Mouse (Mus musculus) hindbrain, embryonic 10.5 days (tissue): ENCODE measurements around the gene Suds3. TPM values are rescaled to one million over a fixed set of nuclear protein-coding genes. Genes with fewer than 3 reads are reported as not detected.

Experiments
- DNase-seq: peaks from one replicate; pipeline ENCODE4 v3.0.0-alpha.2; 2017; ENCODE audit warnings: low spot score
- H3K27ac ChIP-seq: fragments of 300-500 bp; sonication (generic); 2 replicates; pipeline ENCODE4 v1.5.1; 2016; ENCODE audit warnings: mild to moderate bottlenecking, moderate library complexity
- H3K27me3 ChIP-seq: fragments of 300-500 bp; sonication (generic); 2 replicates; pipeline ENCODE4 v1.6.1; 2016; ENCODE audit warnings: mild to moderate bottlenecking; ENCODE audit not compliant: poor library complexity, insufficient read depth, severe bottlenecking
- H3K36me3 ChIP-seq: fragments of 300-500 bp; sonication (generic); 2 replicates; pipeline ENCODE4 v1.6.1; 2016; ENCODE audit warnings: mild to moderate bottlenecking, moderate library complexity
- H3K4me1 ChIP-seq: fragments of 300-500 bp; sonication (generic); replicated peaks from 2 replicates; pipeline ENCODE4 v1.6.1; 2016; ENCODE audit warnings: mild to moderate bottlenecking
- H3K4me3 ChIP-seq: fragments of 300-500 bp; sonication (generic); 2 replicates; pipeline ENCODE4 v1.5.1; 2016; ENCODE audit warnings: mild to moderate bottlenecking, moderate library complexity
- H3K9me3 ChIP-seq: fragments of 300-500 bp; sonication (generic); 2 replicates; pipeline ENCODE4 v1.6.1; 2016; ENCODE audit warnings: mild to moderate bottlenecking, moderate library complexity
- WGBS: fragments of 180-500 bp; shearing (Covaris S2); methylation state at CpG from one replicate; pipeline ENCODE4 v1.1.7; 2016; 5-methylcytosine and 5-hydroxymethylcytosine counted together
- polyA plus RNA-seq: library from polyadenylated mRNA; unstranded; fragments of >200 nt; fragmentation: Nextera tagmentation; extraction: Ambion mirVana; gene quantifications from 2 replicates; pipeline ENCODE4 v1.2.1, GENCODE M21; 2016

Suds3 gene
- polyA plus RNA-seq = 79.1 and 90.4 TPM in 2 replicates

DNA sequence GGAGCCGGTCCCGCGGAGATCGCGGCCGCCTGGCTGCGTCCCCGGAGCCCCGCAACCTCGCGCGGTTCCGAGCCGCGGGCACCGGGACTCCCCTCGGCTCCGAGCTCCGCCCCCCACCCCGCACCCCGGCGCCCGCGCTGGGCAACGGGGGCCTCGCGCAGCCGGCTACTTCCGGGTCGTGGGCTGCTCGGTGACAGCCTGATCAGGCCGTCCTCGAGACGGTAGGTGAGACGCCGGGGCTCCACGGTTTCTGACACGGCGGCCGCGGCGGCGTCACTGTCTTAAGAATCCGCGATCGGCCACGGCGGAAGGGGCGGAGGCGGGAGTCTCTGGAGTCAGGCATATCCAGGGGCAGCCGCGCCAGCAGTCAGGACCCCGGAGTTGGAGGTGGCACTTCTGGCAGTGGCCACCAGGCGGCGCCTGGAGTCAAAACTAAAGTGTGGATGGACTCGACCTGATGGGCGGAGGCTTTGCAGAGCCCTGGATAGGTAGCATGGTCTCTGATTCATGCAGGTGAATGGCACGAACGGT, at the start of gene Suds3:
Gene Suds3, minus strand, starts transcription at position 278 of the 531 bp plus-strand sequence.
- peak; percentile 92 for DNase-seq
- H3K27ac ChIP-seq = peak within 1 kb of the TSS; percentile 96
- under 1% methylated on average over 59 of the region's 59 CpGs for WGBS
- H3K9me3 ChIP-seq = no peaks in the 10 kb centered on the region
- peak within 1 kb of the TSS; percentile 83 for H3K4me3 ChIP-seq
- peaks cover 31% of the 10 kb centered on the region for H3K4me1 ChIP-seq
- H3K27me3 ChIP-seq = peaks cover 6% of the 10 kb centered on the region
- H3K36me3 ChIP-seq = peaks cover 30% of the 10 kb centered on the region

DNA sequence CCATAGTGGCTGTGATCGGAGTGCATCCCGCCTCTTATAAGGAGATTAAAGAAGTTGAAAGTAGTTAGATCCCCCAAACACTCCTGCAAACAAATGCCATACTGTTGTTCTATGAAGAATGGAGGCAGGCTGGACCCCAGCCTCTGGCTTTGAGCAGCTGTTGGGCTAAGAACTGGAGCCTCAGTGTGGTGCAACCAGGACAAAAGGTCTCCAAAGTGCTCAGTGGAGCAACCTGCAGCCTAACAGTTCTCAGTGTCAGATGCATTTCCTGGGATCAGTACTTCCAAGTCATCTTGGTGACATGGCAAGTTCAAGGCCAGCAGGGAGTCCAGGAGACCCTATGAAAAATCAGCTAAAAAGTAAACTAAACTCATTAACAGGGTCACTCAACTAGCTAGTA, 49.0 kb upstream of the Suds3 start:
- no peak overlapping the region for H3K27ac ChIP-seq
- no peak for DNase-seq
- H3K9me3 ChIP-seq = no peaks in the 10 kb centered on the region
- no peaks in the 10 kb centered on the region for H3K27me3 ChIP-seq
- no peaks in the 10 kb centered on the region for H3K36me3 ChIP-seq
- no peak overlapping the region for H3K4me3 ChIP-seq
- 0 out of 2 replicates have a peak, but pooled peaks cover 12% of the 10 kb centered on the region for H3K4me1 ChIP-seq
- WGBS = 93% methylated on average over 2 of the region's 2 CpGs

DNA sequence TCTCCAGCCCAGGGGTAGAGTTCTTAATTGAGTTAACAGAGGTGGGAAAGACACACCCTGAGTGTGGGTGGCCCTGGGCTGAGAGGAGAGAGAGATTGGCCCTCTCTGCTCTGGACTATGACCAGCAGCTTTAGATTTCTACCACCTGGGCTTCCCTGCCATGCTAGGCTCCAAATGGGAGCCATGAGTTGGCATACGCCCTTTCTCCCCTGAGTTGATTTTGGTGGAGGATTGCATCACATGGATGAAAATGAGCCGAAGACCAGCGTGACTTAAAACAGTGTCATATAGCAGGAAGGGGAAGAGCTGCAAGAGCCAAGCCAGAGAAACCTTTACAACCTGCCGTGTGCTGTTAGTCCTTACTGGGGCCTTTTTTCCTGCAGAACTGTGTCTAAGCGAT, 48.6 kb upstream of the Suds3 start:
- Histone ChIP-seq H3K27ac (no peak overlapping the region), H3K36me3 (no peaks in the 10 kb centered on the region), H3K4me3 (no peak overlapping the region), H3K9me3 (no peaks in the 10 kb centered on the region), H3K4me1 (peaks cover 17% of the 10 kb centered on the region; the same call in 1 of the 2 replicates), H3K27me3 (no peaks in the 10 kb centered on the region)
- DNase-seq = no peak
- WGBS = 88% methylated on average over 5 of the region's 5 CpGs

DNA sequence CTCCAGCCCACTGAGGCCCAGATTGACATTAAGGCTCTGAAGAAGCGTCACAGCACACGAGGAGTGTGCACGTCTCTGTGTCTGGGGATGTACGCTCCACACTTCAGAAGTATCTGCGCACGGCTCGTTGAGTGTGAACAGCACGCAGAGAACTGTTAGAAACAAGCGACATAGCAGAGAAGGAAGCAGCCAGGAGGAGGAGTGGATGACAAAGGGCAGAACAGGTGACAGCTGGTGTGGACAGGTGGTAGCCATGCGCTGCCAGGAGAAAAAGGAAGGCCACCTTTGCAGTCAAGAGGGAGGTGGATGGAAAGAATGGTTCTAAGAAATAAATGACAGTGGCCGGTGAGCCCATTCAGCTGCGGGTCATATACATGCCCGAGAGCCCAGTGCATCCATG, 47.9 kb upstream of the Suds3 start:
- 97% methylated on average over 13 of the region's 13 CpGs for WGBS
- DNase-seq = no peak
- Histone ChIP-seq H3K9me3 (no peaks in the 10 kb centered on the region), H3K36me3 (no peaks in the 10 kb centered on the region), H3K27ac (no peak overlapping the region), H3K4me3 (no peak overlapping the region), H3K27me3 (no peaks in the 10 kb centered on the region), H3K4me1 (peaks cover 18% of the 10 kb centered on the region)

DNA sequence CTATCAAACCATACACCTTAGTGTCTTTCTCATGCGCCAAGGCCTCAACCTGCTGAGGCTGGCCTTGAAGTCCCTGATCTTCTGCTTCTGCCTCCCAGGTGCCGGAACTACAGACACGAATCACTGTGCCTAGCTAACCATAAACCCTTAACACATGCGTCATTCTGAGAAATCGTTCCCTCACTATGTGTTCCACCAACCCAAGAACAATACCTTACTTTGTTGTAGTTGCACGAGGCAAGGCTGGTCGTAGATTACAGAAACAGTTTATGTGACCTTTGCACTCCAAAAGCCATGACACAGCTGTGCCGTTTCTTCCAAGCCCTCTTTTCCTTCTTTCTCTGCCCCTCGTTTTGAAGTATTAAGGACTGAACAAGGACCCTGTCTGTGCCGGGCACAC, 44.6 kb upstream of the Suds3 start:
- DNase-seq = no peak
- WGBS = 62% methylated on average over 10 of the region's 10 CpGs
- H3K4me1 ChIP-seq = peaks cover 18% of the 10 kb centered on the region
- no peaks in the 10 kb centered on the region for H3K9me3 ChIP-seq
- H3K36me3 ChIP-seq = no peaks in the 10 kb centered on the region
- H3K27me3 ChIP-seq = no peaks in the 10 kb centered on the region
- H3K4me3 ChIP-seq = no peak overlapping the region
- H3K27ac ChIP-seq = no peak overlapping the region

DNA sequence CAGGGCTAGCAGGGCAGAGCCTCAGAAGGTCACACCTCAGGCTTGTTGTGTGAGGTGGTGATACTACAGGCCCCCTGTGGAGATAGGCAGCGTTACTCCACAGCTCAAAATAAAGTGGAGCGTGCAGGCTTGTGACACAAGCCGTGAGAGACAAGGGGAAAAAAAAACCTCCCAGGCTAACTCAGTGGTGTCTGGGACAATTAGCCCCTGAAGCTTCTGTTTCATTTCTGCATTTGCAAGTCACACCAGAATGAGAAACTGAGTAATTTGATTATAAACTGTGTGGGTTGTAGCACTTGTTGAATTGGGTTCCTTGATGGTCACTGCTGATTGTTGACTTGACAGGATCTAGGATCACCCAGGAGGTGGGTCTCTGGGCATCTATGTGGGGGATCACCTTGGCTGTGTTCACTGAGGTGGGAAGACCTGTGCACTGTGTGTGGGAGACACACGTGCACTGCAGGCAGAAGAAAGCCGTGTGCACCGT, 43.9 kb upstream of the Suds3 start:
- no peaks in the 10 kb centered on the region for H3K36me3 ChIP-seq
- H3K27me3 ChIP-seq = no peaks in the 10 kb centered on the region
- no peak overlapping the region for H3K27ac ChIP-seq
- H3K4me3 ChIP-seq = no peak overlapping the region
- H3K9me3 ChIP-seq = no peaks in the 10 kb centered on the region
- 55% methylated on average over 6 of the region's 6 CpGs for WGBS
- peaks cover 18% of the 10 kb centered on the region for H3K4me1 ChIP-seq
- no peak for DNase-seq

DNA sequence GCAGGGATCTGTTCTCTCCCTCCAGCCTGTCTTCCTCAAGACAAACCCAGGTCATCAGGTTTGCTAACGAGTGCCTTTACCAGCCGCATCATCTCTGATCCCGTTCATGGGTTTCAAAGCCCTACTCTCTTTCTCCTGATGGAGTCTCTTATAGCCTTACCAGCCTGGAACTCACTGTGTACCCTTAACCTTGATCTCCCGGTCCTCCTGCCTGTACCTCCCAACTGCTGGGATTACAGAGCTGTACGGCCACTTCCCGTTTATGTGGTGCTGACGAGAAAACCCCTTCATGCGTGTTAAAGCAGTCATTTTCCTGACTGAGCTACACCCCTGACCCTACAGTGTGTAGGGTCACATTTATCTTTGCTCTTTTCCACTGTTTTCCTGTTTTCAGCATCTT, 43.4 kb upstream of the Suds3 start:
- H3K4me1 ChIP-seq = peaks cover 18% of the 10 kb centered on the region
- H3K27me3 ChIP-seq = no peaks in the 10 kb centered on the region
- WGBS = 76% methylated on average over 8 of the region's 8 CpGs
- no peak overlapping the region for H3K4me3 ChIP-seq
- H3K9me3 ChIP-seq = no peaks in the 10 kb centered on the region
- DNase-seq = no peak
- H3K27ac ChIP-seq = no peak overlapping the region
- no peaks in the 10 kb centered on the region for H3K36me3 ChIP-seq

DNA sequence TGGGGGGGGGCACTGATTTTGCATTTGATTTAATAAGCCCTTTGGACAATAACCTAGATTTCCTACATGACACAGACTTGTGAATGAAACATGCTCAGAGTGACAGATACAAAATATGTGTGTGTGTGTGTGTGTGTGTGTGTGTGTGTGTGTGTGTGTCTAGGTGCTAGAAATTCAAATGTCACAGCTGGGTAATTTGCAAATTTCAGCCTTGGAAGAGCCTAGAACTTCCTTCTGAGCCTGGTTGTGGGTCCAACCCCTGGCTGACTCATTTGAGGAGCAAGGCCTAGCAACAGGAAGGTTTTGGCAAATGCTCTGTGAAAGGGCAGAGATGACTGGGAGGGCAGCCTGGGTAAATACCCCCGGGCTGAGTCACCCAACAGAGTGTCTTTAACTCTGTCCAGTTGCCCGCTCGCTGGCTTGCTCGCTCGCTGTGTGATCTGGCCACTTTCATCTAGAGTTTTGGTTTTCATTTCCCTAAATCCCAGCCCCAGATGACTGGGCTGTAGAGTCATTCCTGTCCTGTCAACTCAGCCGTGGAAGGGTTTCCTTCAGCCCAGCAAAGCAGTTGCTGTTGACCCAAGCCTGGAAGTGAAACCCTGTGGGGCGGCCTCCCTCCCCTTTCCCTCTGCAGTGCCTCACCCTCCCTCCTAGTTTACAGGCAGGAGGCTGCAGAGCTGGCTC, 42.6 kb upstream of the Suds3 start:
- H3K4me3 ChIP-seq = no peak overlapping the region
- no peak overlapping the region for H3K27ac ChIP-seq
- WGBS = 68% methylated on average over 7 of the region's 7 CpGs
- H3K27me3 ChIP-seq = no peaks in the 10 kb centered on the region
- H3K4me1 ChIP-seq = peaks cover 18% of the 10 kb centered on the region
- DNase-seq = no peak
- H3K36me3 ChIP-seq = 0 out of 2 replicates have a peak, but pooled peaks cover 4% of the 10 kb centered on the region
- no peaks in the 10 kb centered on the region for H3K9me3 ChIP-seq

DNA sequence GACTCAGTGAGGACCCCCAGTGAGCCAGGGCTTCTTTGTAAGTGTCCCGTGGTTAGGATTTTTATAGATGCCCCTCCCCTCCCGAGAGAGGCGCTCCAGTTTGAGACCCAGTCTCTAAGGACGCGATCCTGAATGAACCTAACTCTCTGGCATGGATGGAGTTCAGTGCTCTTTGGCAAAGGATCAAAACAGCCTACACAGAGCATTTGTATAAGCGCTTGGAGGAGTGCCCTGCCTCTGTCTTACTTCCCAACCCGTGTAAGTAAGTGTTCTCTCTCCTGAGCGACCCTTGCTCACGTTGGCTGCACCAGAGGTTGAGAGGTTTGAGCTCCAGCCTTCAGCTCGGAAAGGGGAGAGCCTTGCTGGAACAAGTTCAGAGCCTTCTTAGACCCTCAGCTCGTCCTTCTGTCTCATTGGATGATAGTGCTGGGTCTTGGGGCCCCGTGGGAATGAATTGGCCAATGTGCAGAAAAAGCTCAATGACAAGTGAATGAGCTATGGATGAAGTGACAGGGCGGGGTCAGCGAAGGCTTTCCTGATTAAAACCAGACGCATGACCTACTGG, 37.7 kb upstream of the Suds3 start:
- Histone ChIP-seq H3K27ac (no peak overlapping the region), H3K36me3 (0 out of 2 replicates have a peak, but pooled peaks cover 4% of the 10 kb centered on the region), H3K4me3 (no peak overlapping the region), H3K9me3 (no peaks in the 10 kb centered on the region; the same call in 1 of the 2 replicates), H3K4me1 (peaks cover 2% of the 10 kb centered on the region; the same call in 1 of the 2 replicates), H3K27me3 (no peaks in the 10 kb centered on the region)
- 82% methylated on average over 15 of the region's 15 CpGs for WGBS
- no peak for DNase-seq

DNA sequence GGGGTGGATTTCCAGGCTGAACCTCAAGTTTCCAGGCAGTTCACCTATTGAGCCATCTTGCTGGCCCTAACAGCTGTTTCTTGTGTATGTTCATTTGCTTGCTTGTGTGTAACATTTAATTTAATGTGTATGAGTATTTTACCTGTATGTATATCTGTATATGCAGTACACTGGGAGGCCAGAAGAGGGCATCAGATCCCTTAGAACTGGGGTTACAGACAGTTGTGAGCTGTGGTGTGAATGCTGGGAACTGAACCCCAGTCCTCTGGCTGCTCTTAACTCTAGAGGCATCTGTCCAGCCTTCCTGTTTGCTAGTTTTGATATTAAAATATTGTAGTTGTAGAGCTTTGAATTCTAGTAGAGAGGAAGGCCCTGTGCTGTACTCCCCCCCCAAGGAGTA, 37.0 kb upstream of the Suds3 start:
- DNase-seq = no peak
- H3K4me1 ChIP-seq = no peaks in the 10 kb centered on the region
- H3K4me3 ChIP-seq = no peak overlapping the region
- H3K27ac ChIP-seq = no peak overlapping the region
- H3K27me3 ChIP-seq = no peaks in the 10 kb centered on the region
- 0 out of 2 replicates have a peak, but pooled peaks cover 4% of the 10 kb centered on the region for H3K36me3 ChIP-seq
- no peaks in the 10 kb centered on the region; the same call in 1 of the 2 replicates for H3K9me3 ChIP-seq

DNA sequence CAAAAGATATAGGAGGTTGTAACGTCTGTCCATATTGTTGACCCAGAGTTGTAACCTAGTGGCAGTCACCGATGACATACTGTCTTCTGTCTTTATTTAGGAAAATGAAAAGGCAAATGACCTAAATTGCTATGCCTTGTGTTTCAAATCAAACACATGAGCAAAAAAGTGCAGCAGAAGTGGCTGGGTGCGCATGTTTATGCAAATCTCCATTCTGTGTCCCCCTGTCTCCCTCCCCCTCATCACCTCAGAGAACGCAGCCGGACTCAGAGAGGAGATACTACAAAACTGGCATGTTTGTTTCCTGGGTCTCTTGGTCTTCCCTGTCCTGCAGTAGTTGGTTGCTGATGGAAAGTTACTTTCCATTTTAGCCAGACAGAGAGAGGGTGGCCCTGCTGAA, 34.2 kb upstream of the Suds3 start:
- Histone ChIP-seq H3K27ac (no peak overlapping the region), H3K4me3 (no peak overlapping the region), H3K36me3 (peaks cover 8% of the 10 kb centered on the region; the same call in 1 of the 2 replicates), H3K4me1 (0 out of 2 replicates have a peak, but pooled peaks cover 2% of the 10 kb centered on the region), H3K27me3 (no peaks in the 10 kb centered on the region), H3K9me3 (peaks cover 3% of the 10 kb centered on the region; the same call in 1 of the 2 replicates)
- 93% methylated on average over 5 of the region's 5 CpGs for WGBS
- DNase-seq = no peak

DNA sequence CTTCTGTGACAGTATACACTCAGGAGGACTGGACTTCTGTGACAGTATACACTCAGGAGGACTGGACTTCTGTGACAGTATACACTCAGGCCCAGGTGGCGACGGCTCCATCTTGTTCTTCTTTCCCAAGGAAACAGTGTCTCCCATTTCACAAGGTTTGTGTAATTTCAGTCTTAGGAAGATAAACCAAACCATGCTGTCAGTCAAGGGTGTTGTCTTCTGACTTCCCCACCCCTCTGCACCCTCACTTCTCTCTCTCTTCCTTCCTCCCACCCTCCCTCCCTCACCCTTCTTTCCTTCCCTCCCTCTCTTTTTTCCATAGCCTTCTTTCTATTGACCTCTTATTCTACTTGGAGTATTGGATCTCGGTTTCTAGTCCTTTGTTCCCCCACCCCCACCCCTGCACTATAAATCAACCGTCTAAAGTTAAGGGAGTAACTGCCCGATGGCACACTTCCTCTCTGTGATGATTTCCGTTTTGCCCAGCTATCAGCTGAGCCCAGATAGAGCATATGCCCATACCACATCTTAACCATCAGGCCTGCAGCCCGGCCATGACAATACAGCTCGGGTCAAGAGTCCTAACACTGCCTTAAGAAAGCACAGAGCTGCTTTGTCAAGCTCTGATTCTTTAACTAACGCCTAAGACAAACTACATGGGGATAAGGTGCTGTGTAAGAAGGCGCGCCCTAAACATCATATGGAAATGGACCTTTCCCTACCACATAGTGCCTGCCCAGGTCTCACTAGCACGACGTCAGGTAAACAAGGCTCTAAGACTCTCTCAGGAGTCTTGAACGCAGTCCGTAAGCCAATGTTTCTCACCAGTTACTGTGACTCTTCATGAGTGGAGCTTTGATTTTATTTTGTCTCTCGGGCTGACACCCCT, 33.4 kb upstream of the Suds3 start:
- Histone ChIP-seq H3K9me3 (peaks cover 3% of the 10 kb centered on the region; the same call in 1 of the 2 replicates), H3K36me3 (peaks cover 8% of the 10 kb centered on the region; the same call in 1 of the 2 replicates), H3K4me1 (0 out of 2 replicates have a peak, but pooled peaks cover 5% of the 10 kb centered on the region), H3K4me3 (no peak overlapping the region), H3K27ac (no peak overlapping the region), H3K27me3 (no peaks in the 10 kb centered on the region)
- 87% methylated on average over 16 of the region's 16 CpGs for WGBS
- no peak for DNase-seq
